Mouse (Mus musculus): Measurements from ENCODE around the gene Unc45b. TPM values are rescaled to one million over a fixed set of nuclear protein-coding genes. Genes with fewer than 3 reads are reported as not detected.

Gene Unc45b
- polyA plus RNA-seq, 1 experiment = 7.1 TPM

DNA sequence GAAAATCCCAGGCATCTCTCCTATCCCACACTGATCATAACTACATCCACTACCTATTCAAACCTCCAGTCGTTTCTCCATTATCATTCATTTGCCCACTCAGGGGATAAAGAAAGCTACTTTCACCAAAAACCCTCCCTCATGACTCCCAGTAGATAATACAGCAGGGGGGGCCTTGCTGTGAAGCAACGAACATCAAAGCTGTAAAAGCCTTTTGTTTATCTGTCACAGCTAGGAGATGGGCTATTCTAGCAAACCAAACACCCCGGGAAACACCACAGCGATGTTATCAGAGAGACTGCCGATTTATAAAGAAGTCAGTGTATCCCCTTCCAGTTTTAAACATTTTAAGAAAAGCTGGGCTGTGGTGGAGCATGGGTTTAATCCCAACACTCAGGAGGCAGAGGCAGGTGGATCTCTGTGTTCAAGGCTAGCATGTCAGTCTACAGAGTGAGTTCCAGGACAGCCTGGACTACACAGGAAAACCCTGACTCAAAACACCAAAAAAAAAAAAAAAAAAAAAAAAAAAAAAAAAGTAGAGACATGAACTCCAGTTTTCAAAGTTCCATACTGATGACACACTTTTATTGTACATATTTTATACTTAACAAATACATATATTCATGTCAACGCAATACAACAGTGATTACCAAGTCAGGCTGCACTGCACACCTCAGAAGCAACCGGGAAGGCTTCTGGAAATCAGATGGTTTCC is 43.3 kb upstream of the Unc45b start:
- no peak for DNase-seq
- peaks cover 7% of the 10 kb centered on the region for H3K4me1 ChIP-seq (replicated peaks; ENCODE audit: control insufficient read depth, insufficient read depth, low read length)
- no peaks in the 10 kb centered on the region for H3K27me3 ChIP-seq (ENCODE audit: control insufficient read depth, insufficient read depth, low read length)
- no peak overlapping the region for H3K27ac ChIP-seq (ENCODE audit: control insufficient read depth, insufficient read depth, low read length)
- TF ChIP-seq CTCF (IDR thresholded peaks at IDR 0.05; ENCODE audit: borderline replicate concordance, control insufficient read depth, extremely low read depth, insufficient read depth, low read length, poor library complexity) = no peak
- no peak for TF ChIP-seq POLR2A (IDR thresholded peaks at IDR 0.05; ENCODE audit: control insufficient read depth, extremely low read depth, insufficient read depth, low read length, poor library complexity)
- H3K36me3 ChIP-seq (ENCODE audit: control insufficient read depth, insufficient read depth, low read length) = no peaks in the 10 kb centered on the region
- WGBS = 59% methylated on average over 7 of the region's 7 CpGs
- no peak overlapping the region for H3K4me3 ChIP-seq (ENCODE audit: control insufficient read depth, insufficient read depth, low read length)

DNA sequence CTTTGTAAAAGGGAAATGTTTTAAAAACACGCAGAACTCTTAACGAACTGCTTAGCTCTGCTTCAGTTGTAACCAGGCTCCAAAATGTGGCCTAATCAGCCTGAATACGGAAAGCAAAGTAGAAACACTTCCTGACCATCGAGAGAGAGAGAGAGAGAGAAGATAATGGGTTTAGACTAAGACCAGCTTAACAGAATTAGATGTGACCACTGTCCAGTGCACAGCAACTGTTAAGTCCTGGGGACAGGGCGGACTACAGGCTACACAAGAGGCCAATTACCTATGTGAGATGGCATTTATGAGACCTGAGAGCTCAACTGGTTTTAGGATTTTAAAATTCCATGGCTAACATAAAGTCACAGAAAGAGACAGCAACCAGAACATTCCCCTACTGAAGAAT is 42.4 kb upstream of the Unc45b start:
- 77% methylated on average over 5 of the region's 5 CpGs for WGBS
- peaks cover 7% of the 10 kb centered on the region for H3K4me1 ChIP-seq (replicated peaks; ENCODE audit: control insufficient read depth, insufficient read depth, low read length)
- TF ChIP-seq POLR2A (IDR thresholded peaks at IDR 0.05; ENCODE audit: control insufficient read depth, extremely low read depth, insufficient read depth, low read length, poor library complexity) (no peak), CTCF (IDR thresholded peaks at IDR 0.05; ENCODE audit: borderline replicate concordance, control insufficient read depth, extremely low read depth, insufficient read depth, low read length, poor library complexity) (no peak)
- no peaks in the 10 kb centered on the region for H3K27me3 ChIP-seq (ENCODE audit: control insufficient read depth, insufficient read depth, low read length)
- no peak overlapping the region for H3K4me3 ChIP-seq (ENCODE audit: control insufficient read depth, insufficient read depth, low read length)
- no peak overlapping the region for H3K27ac ChIP-seq (ENCODE audit: control insufficient read depth, insufficient read depth, low read length)
- no peaks in the 10 kb centered on the region for H3K36me3 ChIP-seq (ENCODE audit: control insufficient read depth, insufficient read depth, low read length)
- DNase-seq = no peak

DNA sequence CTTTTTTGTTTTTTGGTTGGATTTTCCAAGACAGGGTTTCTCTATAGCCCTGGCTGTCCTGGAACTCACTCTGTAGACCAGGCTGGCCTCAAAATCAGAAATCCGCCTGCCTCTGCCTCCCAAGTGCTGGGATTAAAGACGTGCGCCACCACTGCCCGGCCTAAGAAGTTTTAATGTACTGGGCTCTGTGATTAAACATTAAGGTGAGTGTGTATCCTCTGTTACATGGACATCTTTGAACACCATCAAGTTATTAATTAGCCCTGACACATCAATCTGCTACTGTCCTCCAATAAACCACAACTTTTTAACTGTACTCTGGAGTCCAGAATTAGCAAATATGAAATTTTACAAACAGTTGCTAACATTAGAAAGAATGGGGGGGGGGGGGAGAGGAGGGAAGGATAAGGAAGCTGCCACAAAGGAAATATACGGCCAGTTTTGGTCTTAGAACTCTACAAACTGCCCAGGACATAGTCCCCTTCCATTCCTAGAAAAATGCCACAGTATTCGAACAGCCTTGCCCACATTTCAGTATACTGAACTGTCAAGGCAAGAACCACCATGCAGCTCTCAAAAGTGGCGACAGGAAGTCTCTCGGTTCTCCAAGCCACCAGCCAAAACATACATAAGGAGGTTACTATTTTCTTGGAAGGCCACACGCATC is 40.7 kb upstream of the Unc45b start:
- TF ChIP-seq CTCF (IDR thresholded peaks at IDR 0.05; ENCODE audit: borderline replicate concordance, control insufficient read depth, extremely low read depth, insufficient read depth, low read length, poor library complexity) (no peak), POLR2A (IDR thresholded peaks at IDR 0.05; ENCODE audit: control insufficient read depth, extremely low read depth, insufficient read depth, low read length, poor library complexity) (no peak)
- Histone ChIP-seq H3K27ac (ENCODE audit: control insufficient read depth, insufficient read depth, low read length) (peak overlapping the region; percentile 34; the same call in 1 of the 2 replicates), H3K4me3 (ENCODE audit: control insufficient read depth, insufficient read depth, low read length) (no peak overlapping the region; the same call in 1 of the 2 replicates), H3K4me1 (replicated peaks; ENCODE audit: control insufficient read depth, insufficient read depth, low read length) (peaks cover 7% of the 10 kb centered on the region), H3K36me3 (ENCODE audit: control insufficient read depth, insufficient read depth, low read length) (no peaks in the 10 kb centered on the region), H3K27me3 (ENCODE audit: control insufficient read depth, insufficient read depth, low read length) (no peaks in the 10 kb centered on the region)
- 47% methylated on average over 9 of the region's 9 CpGs for whole genome bisulfite sequencing
- no peak for DNase-seq

DNA sequence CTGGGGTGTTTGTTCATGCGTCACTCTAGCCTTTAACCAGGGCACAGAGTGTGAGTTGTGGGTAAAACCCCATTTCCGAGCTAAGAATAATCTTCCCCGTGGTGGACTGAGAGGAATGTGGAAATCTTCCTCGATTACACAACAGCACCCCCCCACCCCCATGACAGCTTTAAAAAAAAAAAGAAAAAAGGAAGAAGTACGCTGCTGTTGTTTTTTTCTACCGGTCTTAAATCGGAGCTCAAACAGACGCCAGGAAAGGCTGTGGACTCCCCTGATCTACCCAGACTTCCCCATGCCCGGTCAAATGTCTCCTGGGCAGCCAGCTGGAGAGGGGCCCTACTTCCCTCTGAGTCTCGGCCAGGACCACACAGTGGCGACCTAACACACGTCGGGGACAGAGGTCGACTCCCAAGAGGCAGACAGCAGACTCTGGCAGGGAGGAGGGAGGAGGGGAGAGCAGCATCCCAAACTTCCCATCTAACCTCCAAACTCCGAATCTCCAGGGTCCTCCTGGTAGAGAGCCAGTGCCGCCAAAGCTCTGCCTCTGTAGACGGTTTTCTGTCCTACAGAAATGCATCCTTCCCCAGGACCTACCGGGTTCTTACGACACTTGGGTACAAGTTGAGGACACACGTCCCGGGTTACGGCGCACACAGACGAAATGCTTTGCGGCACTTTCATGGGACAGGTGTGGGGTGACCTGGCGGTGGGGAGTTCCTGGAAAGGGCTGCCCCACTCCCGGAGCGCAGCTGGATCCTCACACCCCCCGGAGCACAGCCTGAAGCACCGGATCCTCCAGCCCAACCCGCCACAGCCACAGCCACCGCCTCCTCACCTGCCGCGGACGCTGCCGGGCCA is 39.9 kb upstream of the Unc45b start:
- Histone ChIP-seq H3K4me3 (ENCODE audit: control insufficient read depth, insufficient read depth, low read length) (peak overlapping the region; percentile 83), H3K27me3 (ENCODE audit: control insufficient read depth, insufficient read depth, low read length) (no peaks in the 10 kb centered on the region), H3K36me3 (ENCODE audit: control insufficient read depth, insufficient read depth, low read length) (no peaks in the 10 kb centered on the region), H3K27ac (ENCODE audit: control insufficient read depth, insufficient read depth, low read length) (peak overlapping the region; percentile 34; the same call in 1 of the 2 replicates), H3K4me1 (replicated peaks; ENCODE audit: control insufficient read depth, insufficient read depth, low read length) (peaks cover 7% of the 10 kb centered on the region)
- 1% methylated on average over 36 of the region's 36 CpGs for WGBS
- peak; percentile 17 for DNase-seq
- TF ChIP-seq POLR2A (IDR thresholded peaks at IDR 0.05; ENCODE audit: control insufficient read depth, extremely low read depth, insufficient read depth, low read length, poor library complexity) (no peak), CTCF (IDR thresholded peaks at IDR 0.05; ENCODE audit: borderline replicate concordance, control insufficient read depth, extremely low read depth, insufficient read depth, low read length, poor library complexity) (no peak)

DNA sequence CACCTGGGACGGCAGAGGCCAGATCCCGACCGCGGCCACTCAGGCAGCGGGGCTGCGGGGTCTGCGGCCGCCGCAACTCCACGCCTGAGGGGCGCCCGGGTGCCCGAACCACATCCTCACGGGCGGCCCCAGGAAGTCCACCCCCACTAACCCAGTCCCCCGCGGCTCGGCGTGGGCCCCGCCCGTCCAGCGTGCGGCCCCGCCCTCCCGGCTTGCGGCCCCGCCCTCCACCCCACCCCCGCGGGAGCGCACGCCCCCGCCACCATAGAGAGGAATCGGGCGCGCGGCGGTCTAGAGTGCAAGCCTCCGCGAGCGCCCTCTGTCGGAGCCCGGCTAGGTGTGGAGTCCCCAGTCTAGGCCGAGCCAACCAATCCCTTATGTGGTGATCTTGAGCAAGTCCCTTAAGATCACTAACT is 39.3 kb upstream of the Unc45b start, which contains the start of gene Rffl:
Gene Rffl (minus strand): TSS at position 180 of the 416 bp plus-strand sequence.
- no peak within 1 kb of the TSS for H3K27ac ChIP-seq (ENCODE audit: control insufficient read depth, insufficient read depth, low read length)
- peak within 1 kb of the TSS; percentile 83 for H3K4me3 ChIP-seq (ENCODE audit: control insufficient read depth, insufficient read depth, low read length)
- H3K36me3 ChIP-seq (ENCODE audit: control insufficient read depth, insufficient read depth, low read length) = no peaks in the 10 kb centered on the region
- under 1% methylated on average over 43 of the region's 43 CpGs for WGBS
- H3K4me1 ChIP-seq (replicated peaks; ENCODE audit: control insufficient read depth, insufficient read depth, low read length) = peaks cover 7% of the 10 kb centered on the region
- DNase-seq = peak; percentile 92
- no peaks in the 10 kb centered on the region for H3K27me3 ChIP-seq (ENCODE audit: control insufficient read depth, insufficient read depth, low read length)
- TF ChIP-seq POLR2A (IDR thresholded peaks at IDR 0.05; ENCODE audit: control insufficient read depth, extremely low read depth, insufficient read depth, low read length, poor library complexity) (no peak), CTCF (IDR thresholded peaks at IDR 0.05; ENCODE audit: borderline replicate concordance, control insufficient read depth, extremely low read depth, insufficient read depth, low read length, poor library complexity) (peak; percentile 89)

DNA sequence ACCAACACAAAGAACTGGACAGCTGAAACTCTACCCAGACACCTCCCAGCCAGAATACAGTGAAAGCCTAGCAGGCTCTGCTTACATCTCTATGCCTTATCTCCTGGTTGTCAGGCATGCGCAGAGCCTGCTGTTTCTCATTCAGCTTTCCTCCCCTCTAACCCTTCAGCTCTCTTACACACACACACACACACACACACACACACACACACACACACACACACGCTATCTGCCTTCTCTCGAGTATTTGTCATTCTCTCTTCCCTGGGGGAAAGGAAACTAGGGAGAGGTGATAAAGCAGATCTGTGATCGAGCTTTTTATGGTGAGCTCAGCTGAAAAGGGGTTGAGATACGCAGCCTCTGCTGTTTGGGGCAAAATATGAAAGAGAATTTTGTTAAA is 35.4 kb upstream of the Unc45b start:
- Histone ChIP-seq H3K4me3 (ENCODE audit: control insufficient read depth, insufficient read depth, low read length) (no peak overlapping the region), H3K27me3 (ENCODE audit: control insufficient read depth, insufficient read depth, low read length) (no peaks in the 10 kb centered on the region), H3K36me3 (ENCODE audit: control insufficient read depth, insufficient read depth, low read length) (0 out of 2 replicates have a peak, but pooled peaks cover 7% of the 10 kb centered on the region), H3K27ac (ENCODE audit: control insufficient read depth, insufficient read depth, low read length) (no peak overlapping the region), H3K4me1 (replicated peaks; ENCODE audit: control insufficient read depth, insufficient read depth, low read length) (peaks cover 6% of the 10 kb centered on the region)
- TF ChIP-seq CTCF (IDR thresholded peaks at IDR 0.05; ENCODE audit: borderline replicate concordance, control insufficient read depth, extremely low read depth, insufficient read depth, low read length, poor library complexity) (no peak), POLR2A (IDR thresholded peaks at IDR 0.05; ENCODE audit: control insufficient read depth, extremely low read depth, insufficient read depth, low read length, poor library complexity) (no peak)
- DNase-seq = no peak
- WGBS = 93% methylated on average over 5 of the region's 5 CpGs
